Mouse (Mus musculus): ENCODE measurements around the gene Drd5. TPM values are rescaled to one million over a fixed set of nuclear protein-coding genes. Genes with fewer than 3 reads are reported as not detected.

The Drd5 gene
- total and polyA plus RNA-seq, 3 experiments = not detected

DNA sequence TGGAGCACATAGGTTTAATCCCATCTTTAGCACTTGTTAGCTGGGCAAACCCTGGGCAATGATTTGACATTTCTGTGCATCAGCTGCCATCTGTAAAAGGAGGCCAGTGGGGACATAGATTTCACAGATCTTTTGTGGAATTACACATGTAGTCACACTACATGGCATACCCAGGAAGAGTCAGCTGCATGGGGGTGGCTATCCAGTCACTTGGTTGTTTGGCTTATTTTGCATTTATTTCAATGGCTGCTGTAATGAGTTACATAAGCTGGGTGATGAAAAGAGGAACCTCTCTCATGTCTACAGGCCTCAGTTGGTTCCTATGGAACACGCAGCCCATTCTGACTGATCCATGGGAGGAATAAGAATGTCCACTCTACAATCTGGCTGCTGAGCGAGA, 40.5 kb downstream of the Drd5 start:
- Histone ChIP-seq H3K4me1 (ENCODE audit: control insufficient read depth in 1 of 2, insufficient read depth in 2 of 2, low read length in 2 of 2) (no peaks in the 10 kb centered on the region), H3K27ac (ENCODE audit: control insufficient read depth, low read depth, low read length) (no peak overlapping the region), H3K27me3 (ENCODE audit: control insufficient read depth in 1 of 2, insufficient read depth in 2 of 2, low read length in 2 of 2) (no peaks in the 10 kb centered on the region), H3K9ac (ENCODE audit: control insufficient read depth, low read depth, low read length, poor library complexity, severe bottlenecking) (no peak overlapping the region), H3K4me3 (ENCODE audit: control insufficient read depth in 1 of 2, insufficient read depth in 1 of 2, low read depth in 2 of 2, low read length in 2 of 2) (no peak overlapping the region), H3K36me3 (ENCODE audit: control insufficient read depth in 1 of 2, insufficient read depth in 2 of 2, low read length in 2 of 2) (no peaks in the 10 kb centered on the region), H3K9me3 (replicated peaks; ENCODE audit: insufficient read depth, low read length) (no peaks in the 10 kb centered on the region), H3K79me2 (ENCODE audit: control insufficient read depth, insufficient read depth, low read length, poor library complexity) (no peaks in the 10 kb centered on the region)
- TF ChIP-seq TCF12 (IDR thresholded peaks at IDR 0.05; ENCODE audit: low read depth, low read length) = no peak
- no peak for TF ChIP-seq KAT2A (conservative IDR thresholded peaks at IDR 0.05; ENCODE audit: low read depth, low read length)
- TF ChIP-seq USF1 (IDR thresholded peaks at IDR 0.05; ENCODE audit: low read depth, low read length) = no peak
- no peak for TF ChIP-seq HCFC1 (IDR thresholded peaks at IDR 0.05; ENCODE audit: low read depth, low read length)
- TF ChIP-seq ZKSCAN1 (IDR thresholded peaks at IDR 0.05; ENCODE audit: low read depth, low read length) = no peak
- TF ChIP-seq NELFE (IDR thresholded peaks at IDR 0.05; ENCODE audit: low read depth, low read length) = no peak
- no peak for TF ChIP-seq BHLHE40 (IDR thresholded peaks at IDR 0.05; ENCODE audit: borderline replicate concordance, low read depth, low read length)
- no peak for TF ChIP-seq SMC3 (IDR thresholded peaks at IDR 0.05; ENCODE audit: low read depth, low read length)
- no peak for TF ChIP-seq CHD1 (IDR thresholded peaks at IDR 0.05; ENCODE audit: low read depth, low read length)
- DNase-seq (ENCODE audit: low read depth, low spot score) = no peak

DNA sequence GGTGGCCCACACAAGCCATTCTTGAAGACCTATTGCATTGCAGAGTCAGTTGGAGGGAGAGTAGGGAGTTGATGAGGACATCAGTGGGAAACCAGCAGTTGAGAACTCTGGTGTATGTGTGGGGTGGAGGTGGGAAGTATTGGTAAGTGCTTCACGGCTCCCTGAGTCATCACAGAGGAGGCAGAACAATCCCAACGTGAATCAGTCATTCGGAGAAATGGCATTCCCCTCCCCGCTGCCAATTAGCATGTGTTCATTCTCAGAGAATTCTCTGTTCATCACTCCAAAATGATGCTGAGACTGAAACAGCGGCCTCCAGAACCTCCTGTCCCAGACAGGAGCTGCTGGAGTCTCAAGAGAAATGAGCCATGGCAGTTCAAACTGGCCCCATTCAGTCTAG, 45.2 kb downstream of the Drd5 start:
- TF ChIP-seq CHD1 (IDR thresholded peaks at IDR 0.05; ENCODE audit: low read depth, low read length) = no peak
- no peak for TF ChIP-seq POLR2AphosphoS2 (IDR thresholded peaks at IDR 0.05; ENCODE audit: low read length)
- no peak for TF ChIP-seq USF1 (IDR thresholded peaks at IDR 0.05; ENCODE audit: low read depth, low read length)
- Histone ChIP-seq H3K27me3 (ENCODE audit: control insufficient read depth in 1 of 2, insufficient read depth in 2 of 2, low read length in 2 of 2) (no peaks in the 10 kb centered on the region), H3K9ac (ENCODE audit: control insufficient read depth, low read depth, low read length, poor library complexity, severe bottlenecking) (no peak overlapping the region), H3K36me3 (ENCODE audit: control insufficient read depth in 1 of 2, insufficient read depth in 2 of 2, low read length in 2 of 2) (no peaks in the 10 kb centered on the region), H3K4me1 (ENCODE audit: control insufficient read depth in 1 of 2, insufficient read depth in 2 of 2, low read length in 2 of 2) (no peaks in the 10 kb centered on the region), H3K27ac (ENCODE audit: control insufficient read depth, low read depth, low read length) (no peak overlapping the region), H3K9me3 (replicated peaks; ENCODE audit: insufficient read depth, low read length) (no peaks in the 10 kb centered on the region), H3K4me3 (ENCODE audit: control insufficient read depth in 1 of 2, insufficient read depth in 1 of 2, low read depth in 2 of 2, low read length in 2 of 2) (no peak overlapping the region), H3K79me2 (ENCODE audit: control insufficient read depth, insufficient read depth, low read length, poor library complexity) (no peaks in the 10 kb centered on the region)
- no peak for DNase-seq (ENCODE audit: low read depth, low spot score)

DNA sequence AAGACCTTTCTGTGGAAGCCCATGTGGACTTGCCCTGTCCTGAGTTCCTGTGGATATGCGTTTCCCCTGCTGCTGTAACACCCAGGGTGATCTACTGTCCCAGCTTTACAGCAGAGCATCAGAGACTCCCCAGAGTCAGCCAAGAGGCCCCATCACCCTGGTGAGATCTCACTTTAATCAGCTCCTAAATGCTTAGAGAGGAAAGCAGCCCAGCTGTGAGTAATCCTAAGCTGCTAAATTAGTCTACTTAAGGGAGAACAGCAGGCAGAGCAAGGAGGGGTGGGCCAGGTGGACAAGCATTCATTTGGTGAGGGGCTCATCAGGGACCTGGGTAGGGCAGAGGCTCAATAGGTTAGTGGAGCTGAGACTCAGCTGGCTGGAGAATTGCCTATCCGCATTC, 46.4 kb downstream of the Drd5 start:
- no peaks in the 10 kb centered on the region for H3K4me1 ChIP-seq (ENCODE audit: control insufficient read depth in 1 of 2, insufficient read depth in 2 of 2, low read length in 2 of 2)

More for the DNA sequence above, 46.4 kb downstream of the Drd5 start:
- H3K4me3 ChIP-seq (ENCODE audit: control insufficient read depth in 1 of 2, insufficient read depth in 1 of 2, low read depth in 2 of 2, low read length in 2 of 2) = no peak overlapping the region
- no peaks in the 10 kb centered on the region for H3K27me3 ChIP-seq (ENCODE audit: control insufficient read depth in 1 of 2, insufficient read depth in 2 of 2, low read length in 2 of 2)
- no peak overlapping the region for H3K9ac ChIP-seq (ENCODE audit: control insufficient read depth, low read depth, low read length, poor library complexity, severe bottlenecking)
- no peaks in the 10 kb centered on the region for H3K79me2 ChIP-seq (ENCODE audit: control insufficient read depth, insufficient read depth, low read length, poor library complexity)
- no peak overlapping the region for H3K27ac ChIP-seq (ENCODE audit: control insufficient read depth, low read depth, low read length)
- no peaks in the 10 kb centered on the region for H3K9me3 ChIP-seq (replicated peaks; ENCODE audit: insufficient read depth, low read length)
- no peak for TF ChIP-seq HCFC1 (IDR thresholded peaks at IDR 0.05; ENCODE audit: low read depth, low read length)
- no peak for TF ChIP-seq USF2 (IDR thresholded peaks at IDR 0.05; ENCODE audit: borderline replicate concordance in 1 of 2, insufficient read depth in 1 of 2, low read depth in 1 of 2, low read length in 2 of 2)
- no peak for TF ChIP-seq EP300 (IDR thresholded peaks at IDR 0.05; ENCODE audit: low read depth in 1 of 2, low read length in 2 of 2)
- TF ChIP-seq MAZ (IDR thresholded peaks at IDR 0.05; ENCODE audit: low read depth, low read length) = no peak
- no peak for TF ChIP-seq CHD1 (IDR thresholded peaks at IDR 0.05; ENCODE audit: low read depth, low read length)
- no peak for TF ChIP-seq POLR2A (IDR thresholded peaks at IDR 0.05; ENCODE audit: control insufficient read depth in 1 of 2, insufficient read depth in 1 of 2, low read depth in 1 of 2, low read length in 2 of 2, poor library complexity in 1 of 2)
- no peak for TF ChIP-seq TAL1 (IDR thresholded peaks at IDR 0.05; ENCODE audit: low read length)
- no peak for TF ChIP-seq ZKSCAN1 (IDR thresholded peaks at IDR 0.05; ENCODE audit: low read depth, low read length)
- TF ChIP-seq TBP (IDR thresholded peaks at IDR 0.05; ENCODE audit: low read depth, low read length) = no peak
- DNase-seq (ENCODE audit: low read depth, low spot score) = no peak
- H3K36me3 ChIP-seq (ENCODE audit: control insufficient read depth in 1 of 2, insufficient read depth in 2 of 2, low read length in 2 of 2) = no peaks in the 10 kb centered on the region
